Mouse (Mus musculus): ENCODE results near the gene Mia. TPM values are rescaled to one million over a fixed set of nuclear protein-coding genes. Genes with fewer than 3 reads are reported as not detected.

The Mia gene
- total RNA-seq, 2 experiments from 2014 or later, result 0.62 to 2.0 TPM

- no peak for DNase-seq (ENCODE audit: low spot score in 2 of 2)
Measured at GRCm38 (mm10) chr7:27189271-27189931, 8.4 kb upstream of the Mia start.

- DNase-seq (ENCODE audit: low spot score in 2 of 2), result no peak
Measured at GRCm38 (mm10) chr7:27185986-27186385, 5.0 kb upstream of the Mia start.

GRCm38 (mm10) chr7:27184964-27185363, 4.0 kb upstream of the Mia start:
- DNase-seq (ENCODE audit: low spot score in 2 of 2), result no peak

- DNase-seq (ENCODE audit: low spot score in 2 of 2), result no peak
Measured at GRCm38 (mm10) chr7:27182498-27182897, 1.5 kb upstream of the Mia start.

- DNase-seq (ENCODE audit: low spot score in 2 of 2), result no peak
Measured at GRCm38 (mm10) chr7:27180036-27180435, 921 bp downstream of the Mia start.

GRCm38 (mm10) chr7:27179217-27179918, 1.6 kb downstream of the Mia start:
- DNase-seq (ENCODE audit: low spot score in 2 of 2), result no peak

- peak; percentile 99 to 100 for DNase-seq (ENCODE audit: low spot score in 2 of 2)
Measured at GRCm38 (mm10) chr7:27178324-27179216, 2.4 kb downstream of the Mia start, which contains the start of gene Rab4b. Gene Rab4b, minus strand, starts transcription at chr7:27178896.

- no peak for DNase-seq (ENCODE audit: low spot score in 2 of 2)
Measured at GRCm38 (mm10) chr7:27177942-27178323, 3.0 kb downstream of the Mia start.

GRCm38 (mm10) chr7:27174896-27175295, 6.1 kb downstream of the Mia start:
- no peak for DNase-seq (ENCODE audit: low spot score in 2 of 2)

GRCm38 (mm10) chr7:27174496-27174895, 6.5 kb downstream of the Mia start:
- DNase-seq (ENCODE audit: low spot score in 2 of 2), result no peak

GRCm38 (mm10) chr7:27170981-27171380, 10.0 kb downstream of the Mia start:
- no peak for DNase-seq (ENCODE audit: low spot score in 2 of 2)

GRCm38 (mm10) chr7:27168371-27168770, 12.6 kb downstream of the Mia start:
- DNase-seq (ENCODE audit: low spot score in 2 of 2), result no peak

- DNase-seq (ENCODE audit: low spot score in 2 of 2), result no peak
Measured at GRCm38 (mm10) chr7:27167475-27168094, 13.4 kb downstream of the Mia start.

- DNase-seq (ENCODE audit: low spot score in 2 of 2), result peak; percentile 91 to 96
Measured at GRCm38 (mm10) chr7:27166614-27167474, 14.1 kb downstream of the Mia start, which contains the start of gene Egln2. Gene Egln2, minus strand, starts transcription at chr7:27166802.

- peak; percentile 61 to 75 for DNase-seq (ENCODE audit: low spot score in 2 of 2)
Measured at GRCm38 (mm10) chr7:27166229-27166613, 14.7 kb downstream of the Mia start.

GRCm38 (mm10) chr7:27165696-27166095, 15.3 kb downstream of the Mia start:
- DNase-seq (ENCODE audit: low spot score in 2 of 2), result no peak

- no peak for DNase-seq (ENCODE audit: low spot score in 2 of 2)
Measured at GRCm38 (mm10) chr7:27165007-27165655, 15.8 kb downstream of the Mia start.

- no peak for DNase-seq (ENCODE audit: low spot score in 2 of 2)
Measured at GRCm38 (mm10) chr7:27164112-27164947, 16.6 kb downstream of the Mia start.

GRCm38 (mm10) chr7:27163450-27163805, 17.5 kb downstream of the Mia start:
- no peak for DNase-seq (ENCODE audit: low spot score in 2 of 2)
